Mouse (Mus musculus) stomach, embryonic 16.5 days (tissue): ENCODE results near the gene Micu1. TPM values are rescaled to one million over a fixed set of nuclear protein-coding genes. Genes with fewer than 3 reads are reported as not detected.

Source experiments
- ATAC-seq: fragments of 200-750 bp; cut with Nextera tagmentation; 2 replicates; pipeline ENCODE4 v1.8.0; 2017; ENCODE audit warnings: moderate number of reproducible peaks, moderate TSS enrichment; ENCODE audit not compliant: insufficient read depth, low FRiP score
- H3K27ac ChIP-seq: fragments of 300-500 bp; sonication (generic); 2 replicates; pipeline ENCODE4 v1.5.1; 2014; ENCODE audit warnings: low read length
- H3K27me3 ChIP-seq: fragments of 300-500 bp; sonication (generic); 2 replicates; pipeline ENCODE4 v1.6.1; 2014; ENCODE audit warnings: low read length, control low read depth, mixed read lengths; ENCODE audit not compliant: control insufficient read depth, insufficient read depth
- H3K36me3 ChIP-seq: fragments of 300-500 bp; sonication (generic); 2 replicates; pipeline ENCODE4 v1.6.1; 2014; ENCODE audit warnings: low read length; ENCODE audit not compliant: control insufficient read depth, insufficient read depth
- H3K4me1 ChIP-seq: fragments of 300-500 bp; sonication (generic); 2 replicates; pipeline ENCODE4 v1.6.1; 2014; ENCODE audit warnings: low read length, control low read depth, mixed read lengths; ENCODE audit not compliant: control insufficient read depth, insufficient read depth
- H3K4me2 ChIP-seq: fragments of 300-500 bp; sonication (generic); 2 replicates; pipeline ENCODE4 v1.6.1; 2014; ENCODE audit warnings: low read depth, low read length, mixed read lengths
- H3K4me3 ChIP-seq: fragments of 300-500 bp; sonication (generic); replicated peaks from 2 replicates; pipeline ENCODE4 v1.5.1; 2014; ENCODE audit warnings: mild to moderate bottlenecking, low read length
- H3K9ac ChIP-seq: fragments of 300-500 bp; sonication (generic); 2 replicates; pipeline ENCODE4 v1.6.1; 2014; ENCODE audit warnings: low read length
- H3K9me3 ChIP-seq: fragments of 300-500 bp; sonication (generic); replicated peaks from 2 replicates; pipeline ENCODE4 v1.6.1; 2016; ENCODE audit warnings: low read length, control low read depth; ENCODE audit not compliant: control insufficient read depth
- WGBS: fragments of 180-500 bp; shearing (Covaris S2); extraction: QIAGEN DNeasy Blood & Tissue Kit; methylation state at CpG from one replicate; pipeline ENCODE4 v1.1.7; 2014; 5-methylcytosine and 5-hydroxymethylcytosine counted together
- polyA plus RNA-seq: library from polyadenylated mRNA; unstranded; fragments of >200 nt; fragmentation: Nextera tagmentation; extraction: Ambion mirVana; gene quantifications from 2 replicates; pipeline ENCODE4 v1.2.1, GENCODE M21; 2015

The Micu1 gene
- polyA plus RNA-seq, 1 experiment from 2014 or later, result 74.1 TPM

DNA sequence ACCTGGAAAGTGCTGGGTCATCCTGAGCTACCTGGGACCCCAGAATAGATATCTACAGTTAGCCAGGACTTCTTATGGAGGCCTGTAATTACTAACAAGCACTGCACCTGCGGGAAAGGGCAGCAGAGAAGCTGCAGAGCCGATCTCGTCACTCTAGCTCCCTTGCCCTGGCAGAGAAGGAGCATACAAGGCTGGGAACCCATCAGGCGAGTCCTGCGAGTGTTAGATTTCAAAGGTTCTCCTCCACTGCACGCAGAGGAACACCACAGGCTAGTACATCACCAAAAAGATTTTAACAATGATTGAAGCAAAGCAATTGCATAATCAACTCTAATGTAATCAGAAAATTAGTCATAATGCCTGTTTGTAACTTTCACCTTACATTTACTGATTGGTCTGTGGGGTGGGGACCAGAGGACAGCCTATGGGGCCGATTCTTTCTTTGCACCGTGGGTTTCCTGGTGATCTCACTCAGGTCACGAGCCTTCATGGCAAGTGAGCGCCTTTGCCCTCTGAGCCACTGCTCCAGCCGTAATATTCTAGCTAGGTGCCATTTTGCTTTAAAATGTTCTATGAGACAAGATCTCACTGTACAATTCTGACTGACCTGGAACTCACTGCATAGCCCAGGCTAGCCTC is 88.1 kb downstream of the Micu1 start:
- ATAC-seq, result no peak
- H3K4me1 ChIP-seq, result no peaks in the 10 kb centered on the region
- no peaks in the 10 kb centered on the region for H3K9me3 ChIP-seq
- no peaks in the 10 kb centered on the region for H3K27me3 ChIP-seq
- no peak overlapping the region for H3K9ac ChIP-seq
- H3K27ac ChIP-seq, result no peak overlapping the region
- no peak overlapping the region for H3K4me2 ChIP-seq
- no peak overlapping the region for H3K4me3 ChIP-seq
- WGBS, result 76% methylated on average over 11 of the region's 11 CpGs
- peaks cover 6% of the 10 kb centered on the region; the same call in 1 of the 2 replicates for H3K36me3 ChIP-seq

DNA sequence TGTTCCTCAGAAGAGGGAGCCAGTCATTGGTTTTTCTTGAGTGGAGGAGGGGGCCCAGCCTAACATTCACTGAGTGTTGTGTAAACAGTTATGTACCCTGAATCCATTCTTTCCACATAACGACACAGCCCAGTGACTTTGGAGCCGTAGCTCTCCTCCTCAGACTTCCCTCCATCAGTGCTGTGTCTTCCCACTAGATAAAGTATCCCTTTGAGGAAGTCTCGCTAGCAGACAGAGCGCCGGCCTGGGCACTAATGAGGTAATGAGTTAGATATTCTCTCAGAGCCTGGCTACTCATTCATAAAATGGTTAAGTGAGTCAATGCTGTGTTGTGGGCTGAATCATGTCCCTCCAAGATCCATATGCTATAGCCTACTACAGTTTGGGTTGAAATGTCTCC is 89.6 kb downstream of the Micu1 start:
- H3K4me2 ChIP-seq, result no peak overlapping the region
- ATAC-seq, result no peak
- H3K4me1 ChIP-seq, result no peaks in the 10 kb centered on the region
- no peak overlapping the region for H3K9ac ChIP-seq
- H3K27ac ChIP-seq, result no peak overlapping the region
- no peaks in the 10 kb centered on the region for H3K27me3 ChIP-seq
- 77% methylated on average over 5 of the region's 5 CpGs for WGBS
- no peak overlapping the region for H3K4me3 ChIP-seq
- H3K9me3 ChIP-seq, result no peaks in the 10 kb centered on the region
- peaks cover 6% of the 10 kb centered on the region; the same call in 1 of the 2 replicates for H3K36me3 ChIP-seq

DNA sequence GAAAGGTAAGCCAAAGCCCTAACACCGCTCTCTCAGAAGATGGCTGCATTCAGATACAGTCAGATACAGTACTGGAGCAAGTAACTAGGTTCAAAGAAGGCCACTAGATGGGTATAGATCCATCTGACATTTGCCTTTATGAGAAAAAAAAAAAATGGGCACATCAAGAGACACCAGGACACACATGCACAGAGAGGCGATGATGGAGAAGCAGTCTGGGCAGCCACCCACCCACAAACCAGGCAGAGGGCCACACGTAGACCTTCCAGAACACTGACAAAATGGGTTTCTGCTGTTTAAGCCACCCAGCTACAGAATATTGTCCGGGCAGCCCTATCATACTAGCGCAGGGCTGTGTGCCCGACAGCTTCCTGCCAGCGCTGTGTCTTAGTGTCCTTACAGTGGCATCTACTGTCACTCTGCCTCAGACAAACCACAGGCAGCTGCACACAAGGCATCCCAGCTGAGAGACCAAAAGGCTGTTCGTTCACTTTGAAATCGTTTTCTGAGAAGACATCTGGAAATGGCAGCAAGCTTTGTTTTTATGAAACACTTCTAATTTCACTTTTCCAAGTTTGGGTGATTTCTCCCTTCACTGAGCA is 90.4 kb downstream of the Micu1 start:
- H3K36me3 ChIP-seq, result peaks cover 6% of the 10 kb centered on the region; the same call in 1 of the 2 replicates
- no peaks in the 10 kb centered on the region for H3K27me3 ChIP-seq
- H3K9me3 ChIP-seq, result no peaks in the 10 kb centered on the region
- WGBS, result 88% methylated on average over 9 of the region's 9 CpGs
- no peak overlapping the region for H3K4me3 ChIP-seq
- ATAC-seq, result no peak
- no peaks in the 10 kb centered on the region for H3K4me1 ChIP-seq
- H3K9ac ChIP-seq, result no peak overlapping the region
- H3K27ac ChIP-seq, result no peak overlapping the region
- H3K4me2 ChIP-seq, result no peak overlapping the region

DNA sequence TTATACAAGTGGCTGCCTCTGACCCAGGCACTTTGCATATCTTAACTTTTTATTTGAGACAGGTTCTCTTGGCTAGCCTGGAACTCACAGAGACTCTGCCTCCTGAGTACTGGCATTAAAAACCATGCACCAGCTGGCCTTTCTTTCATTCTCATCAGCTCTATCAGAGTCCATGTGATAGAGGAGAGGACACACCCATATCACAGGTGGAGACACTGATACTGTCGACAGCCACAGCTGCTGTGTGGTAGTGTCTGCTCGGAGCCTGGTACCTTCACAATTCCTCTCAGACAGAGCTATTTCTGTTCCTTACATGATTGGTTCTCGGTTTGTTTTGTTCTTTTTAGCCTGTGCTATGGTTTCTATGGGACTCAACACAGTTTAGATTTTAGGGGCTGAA is 91.2 kb downstream of the Micu1 start:
- Histone ChIP-seq H3K27ac (no peak overlapping the region), H3K9ac (no peak overlapping the region), H3K36me3 (peaks cover 6% of the 10 kb centered on the region; the same call in 1 of the 2 replicates), H3K27me3 (no peaks in the 10 kb centered on the region), H3K4me2 (no peak overlapping the region), H3K4me1 (no peaks in the 10 kb centered on the region), H3K9me3 (no peaks in the 10 kb centered on the region), H3K4me3 (no peak overlapping the region)
- WGBS, result 72% methylated on average over 3 of the region's 3 CpGs
- ATAC-seq, result no peak

DNA sequence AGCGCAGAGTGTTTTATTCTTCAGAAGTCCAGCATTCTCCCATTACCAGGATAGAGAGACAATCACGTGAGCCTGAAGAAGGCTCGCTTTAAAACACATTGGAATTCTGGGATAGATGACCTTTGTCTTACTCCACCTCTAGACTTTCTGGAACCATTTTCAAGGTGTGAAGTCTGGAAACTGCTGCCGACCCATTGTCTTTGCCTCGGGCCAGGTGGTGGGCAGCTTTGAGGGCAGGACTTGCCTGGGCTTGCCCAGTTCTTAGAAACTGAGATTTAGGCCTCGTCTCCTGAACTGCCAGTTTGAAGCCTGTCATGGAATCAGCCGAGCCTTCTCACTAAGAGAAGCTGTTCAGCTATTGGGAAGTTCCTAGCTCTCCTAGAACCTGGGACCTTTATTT is 92.8 kb downstream of the Micu1 start:
- ATAC-seq, result no peak
- H3K27me3 ChIP-seq, result no peaks in the 10 kb centered on the region
- H3K36me3 ChIP-seq, result 0 out of 2 replicates have a peak, but pooled peaks cover under 1% of the 10 kb centered on the region
- H3K9me3 ChIP-seq, result no peaks in the 10 kb centered on the region
- H3K4me1 ChIP-seq, result peaks cover 8% of the 10 kb centered on the region
- no peak overlapping the region for H3K9ac ChIP-seq
- 85% methylated on average over 7 of the region's 7 CpGs for WGBS
- H3K4me2 ChIP-seq, result no peak overlapping the region
- no peak overlapping the region for H3K27ac ChIP-seq
- no peak overlapping the region for H3K4me3 ChIP-seq

DNA sequence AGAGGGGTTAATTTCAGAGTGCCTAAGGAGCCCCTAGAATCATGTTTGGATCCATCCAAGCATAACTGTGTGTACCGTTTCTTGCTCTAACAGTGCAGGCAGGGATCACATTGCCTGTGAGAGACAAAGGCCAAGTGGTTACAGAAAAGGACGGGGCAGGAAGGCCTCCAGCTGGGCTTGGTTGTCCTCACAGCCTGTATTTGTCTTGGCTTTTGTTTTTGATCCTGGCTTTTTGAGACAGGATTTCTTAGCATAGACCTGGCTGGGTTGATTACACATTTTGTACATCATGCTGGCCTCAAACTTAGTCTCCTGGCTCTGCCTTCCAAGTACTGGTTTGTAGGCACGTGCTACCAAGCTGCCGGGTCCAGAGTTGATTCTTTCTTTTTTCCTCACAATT is 93.6 kb downstream of the Micu1 start:
- Histone ChIP-seq H3K36me3 (no peaks in the 10 kb centered on the region), H3K9me3 (no peaks in the 10 kb centered on the region), H3K27me3 (no peaks in the 10 kb centered on the region), H3K4me2 (no peak overlapping the region), H3K9ac (no peak overlapping the region), H3K4me3 (no peak overlapping the region), H3K4me1 (peaks cover 12% of the 10 kb centered on the region), H3K27ac (no peak overlapping the region)
- no peak for ATAC-seq
- WGBS, result 84% methylated on average over 4 of the region's 4 CpGs

DNA sequence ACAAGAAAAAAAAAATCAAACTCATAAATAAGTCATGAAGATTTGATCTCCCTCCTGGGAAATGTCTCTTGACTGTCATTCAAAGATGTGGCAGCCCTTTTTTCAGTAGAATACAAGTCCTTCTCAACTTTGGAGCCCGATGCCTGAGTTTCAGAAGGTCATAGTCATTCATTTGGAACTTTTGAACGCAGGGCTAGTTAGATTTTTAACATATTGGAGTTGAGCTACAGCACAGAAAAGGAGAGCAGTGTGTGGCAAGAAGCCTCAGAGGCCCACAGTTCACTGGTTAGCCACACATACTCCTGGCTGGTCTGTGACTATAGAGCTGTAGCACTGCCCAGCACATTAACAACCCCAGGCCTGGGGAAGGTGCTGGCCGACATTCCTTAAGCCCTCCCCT is 96.1 kb downstream of the Micu1 start:
- H3K27ac ChIP-seq, result no peak overlapping the region
- H3K4me1 ChIP-seq, result peaks cover 12% of the 10 kb centered on the region
- 0 out of 2 replicates have a peak, but pooled peaks cover 3% of the 10 kb centered on the region for H3K36me3 ChIP-seq
- H3K4me3 ChIP-seq, result no peak overlapping the region
- H3K9me3 ChIP-seq, result no peaks in the 10 kb centered on the region
- 85% methylated on average over 3 of the region's 3 CpGs for WGBS
- H3K4me2 ChIP-seq, result no peak overlapping the region
- ATAC-seq, result no peak
- H3K9ac ChIP-seq, result no peak overlapping the region
- no peaks in the 10 kb centered on the region for H3K27me3 ChIP-seq

DNA sequence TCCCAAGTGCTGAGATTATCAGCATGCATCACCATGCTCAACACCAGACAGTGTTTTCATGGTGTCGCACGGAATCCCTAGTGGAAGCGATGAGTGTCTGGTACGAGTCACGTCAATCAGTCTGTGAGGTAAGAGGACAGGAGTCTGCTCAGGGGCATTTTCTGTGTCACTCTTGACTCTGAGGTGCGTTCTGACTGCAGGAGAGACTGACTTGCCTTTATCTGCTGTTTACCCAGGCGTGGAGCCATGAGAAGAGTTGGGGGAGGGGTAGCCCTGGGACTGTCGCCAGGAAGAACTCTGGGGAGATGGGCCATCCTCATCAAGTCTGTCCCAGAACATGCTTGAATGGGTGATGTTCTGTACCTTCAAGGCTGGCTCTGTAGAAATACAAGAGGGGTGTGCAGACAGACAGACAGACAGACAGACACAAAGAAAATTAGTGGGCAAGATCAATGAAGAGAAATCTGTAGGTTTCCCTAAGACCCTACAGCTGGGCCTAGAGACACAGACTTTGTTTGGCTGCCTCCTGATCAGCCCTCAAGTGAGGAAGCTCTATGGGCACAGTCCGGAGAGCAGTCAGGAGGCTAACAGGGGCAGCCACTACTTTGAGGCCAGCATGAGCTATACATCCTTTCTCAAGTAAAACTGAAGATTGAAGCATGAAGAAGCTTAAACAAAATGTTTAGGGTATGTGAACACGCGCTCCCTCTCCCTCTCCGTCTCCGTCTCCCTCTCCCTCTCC is 97.2 kb downstream of the Micu1 start:
- Histone ChIP-seq H3K27ac (no peak overlapping the region), H3K4me1 (peaks cover 12% of the 10 kb centered on the region), H3K4me3 (no peak overlapping the region), H3K9me3 (no peaks in the 10 kb centered on the region), H3K9ac (no peak overlapping the region), H3K36me3 (0 out of 2 replicates have a peak, but pooled peaks cover 3% of the 10 kb centered on the region), H3K27me3 (no peaks in the 10 kb centered on the region), H3K4me2 (no peak overlapping the region)
- 63% methylated on average over 13 of the region's 13 CpGs for WGBS
- ATAC-seq, result no peak

DNA sequence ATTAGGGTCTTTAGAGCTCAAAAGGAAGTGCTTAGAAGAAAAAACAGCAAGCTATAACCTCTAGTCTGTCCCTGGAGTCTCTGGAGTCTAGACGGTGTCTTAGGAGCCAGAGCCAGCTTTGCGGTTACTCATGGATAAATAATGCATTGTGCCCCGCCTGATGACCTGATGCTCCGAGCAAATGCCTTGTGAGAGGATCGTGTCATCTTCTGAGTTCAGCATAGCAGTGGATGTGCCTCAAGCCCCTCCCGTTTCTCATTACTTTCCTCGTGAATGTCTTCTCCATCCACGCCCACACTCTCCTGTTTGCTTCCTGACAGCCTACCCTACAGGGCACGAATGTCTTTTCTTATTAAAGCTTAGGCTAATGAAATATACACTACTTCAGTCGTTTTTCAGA is 97.9 kb downstream of the Micu1 start:
- Histone ChIP-seq H3K4me2 (no peak overlapping the region), H3K9ac (no peak overlapping the region), H3K9me3 (no peaks in the 10 kb centered on the region), H3K27me3 (no peaks in the 10 kb centered on the region), H3K27ac (no peak overlapping the region), H3K4me3 (no peak overlapping the region), H3K4me1 (peaks cover 12% of the 10 kb centered on the region), H3K36me3 (peaks cover 6% of the 10 kb centered on the region; the same call in 1 of the 2 replicates)
- ATAC-seq, result no peak
- WGBS, result 34% methylated on average over 10 of the region's 10 CpGs
